Mouse (Mus musculus): Measurements from ENCODE around the gene Prkag2.

Prkag2 gene

GRCm38 (mm10) chr5:25100516-25101125 lies at the start of gene Prkag2:
Gene Prkag2 (minus strand): TSS chr5:25100642.
- peak; percentile 69 for DNase-seq (ENCODE audit: low read depth)

- no peak for DNase-seq (ENCODE audit: low read depth)
These were observed 49.0 kb upstream of the Prkag2 start for GRCm38 (mm10) chr5:25149331-25149965.

- no peak for DNase-seq (ENCODE audit: low read depth)
These were observed 46.3 kb upstream of the Prkag2 start for GRCm38 (mm10) chr5:25146705-25147104.

- DNase-seq (ENCODE audit: low read depth) = no peak
These were observed 27.4 kb upstream of the Prkag2 start for GRCm38 (mm10) chr5:25127865-25128264.

- no peak for DNase-seq (ENCODE audit: low read depth)
These were observed 25.6 kb upstream of the Prkag2 start for GRCm38 (mm10) chr5:25125884-25126560.

GRCm38 (mm10) chr5:25122534-25122933 lies 22.1 kb upstream of the Prkag2 start:
- no peak for DNase-seq (ENCODE audit: low read depth)

GRCm38 (mm10) chr5:25119148-25119547 lies 18.7 kb upstream of the Prkag2 start:
- DNase-seq (ENCODE audit: low read depth) = no peak

GRCm38 (mm10) chr5:25115997-25116396 lies 15.6 kb upstream of the Prkag2 start:
- no peak for DNase-seq (ENCODE audit: low read depth)

- no peak for DNase-seq (ENCODE audit: low read depth)
These were observed 14.8 kb upstream of the Prkag2 start for GRCm38 (mm10) chr5:25115216-25115615.

GRCm38 (mm10) chr5:25114110-25114509 lies 13.7 kb upstream of the Prkag2 start:
- no peak for DNase-seq (ENCODE audit: low read depth)

- DNase-seq (ENCODE audit: low read depth) = no peak
These were observed 9.9 kb upstream of the Prkag2 start for GRCm38 (mm10) chr5:25110314-25110713.

GRCm38 (mm10) chr5:25105748-25106147 lies 5.3 kb upstream of the Prkag2 start:
- DNase-seq (ENCODE audit: low read depth) = no peak

- DNase-seq (ENCODE audit: low read depth) = no peak
These were observed 683 bp upstream of the Prkag2 start for GRCm38 (mm10) chr5:25101126-25101523.

GRCm38 (mm10) chr5:25100157-25100515 lies 306 bp downstream of the Prkag2 start:
- DNase-seq (ENCODE audit: low read depth) = no peak

- peak; percentile 19 for DNase-seq (ENCODE audit: low read depth)
These were observed 880 bp downstream of the Prkag2 start for GRCm38 (mm10) chr5:25099367-25100156.

- DNase-seq (ENCODE audit: low read depth) = no peak
These were observed 2.6 kb downstream of the Prkag2 start for GRCm38 (mm10) chr5:25097891-25098290.

GRCm38 (mm10) chr5:25096431-25096830 lies 4.0 kb downstream of the Prkag2 start:
- DNase-seq (ENCODE audit: low read depth) = no peak

GRCm38 (mm10) chr5:25092630-25093245 lies 7.7 kb downstream of the Prkag2 start:
- DNase-seq (ENCODE audit: low read depth) = peak; percentile 19

- no peak for DNase-seq (ENCODE audit: low read depth)
These were observed 11.0 kb downstream of the Prkag2 start for GRCm38 (mm10) chr5:25089258-25089972.

- no peak for DNase-seq (ENCODE audit: low read depth)
These were observed 11.8 kb downstream of the Prkag2 start for GRCm38 (mm10) chr5:25088633-25089032.

GRCm38 (mm10) chr5:25088111-25088510 lies 12.3 kb downstream of the Prkag2 start:
- DNase-seq (ENCODE audit: low read depth) = no peak

All from naive thymus-derived CD4-positive, alpha-beta T cell, adult 2 months (primary cell).